Mouse (Mus musculus) stomach, postnatal 0 days (tissue): ENCODE measurements around the gene Tnip2. TPM values are rescaled to one million over a fixed set of nuclear protein-coding genes. Genes with fewer than 3 reads are reported as not detected.
A peak's percentile ranks its signal among the peaks of the same experiment; 100 is the strongest.

Source experiments
- ATAC-seq: fragments of 200-750 bp; cut with Nextera tagmentation; 2 replicates; pipeline ENCODE4 v1.8.0; 2017; ENCODE audit not compliant: low FRiP score, low TSS enrichment
- DNase-seq: peaks from one replicate; pipeline ENCODE4 v3.0.0-alpha.2; 2016; ENCODE audit warnings: low spot score
- H3K27ac ChIP-seq: fragments of 300-500 bp; sonication (generic); replicated peaks from 2 replicates; pipeline ENCODE4 v1.5.1; 2014; ENCODE audit warnings: mild to moderate bottlenecking, control low read depth
- H3K27me3 ChIP-seq: fragments of 300-500 bp; sonication (generic); 2 replicates; pipeline ENCODE4 v1.6.1; 2014; ENCODE audit warnings: low read length; ENCODE audit not compliant: control insufficient read depth, insufficient read depth
- H3K36me3 ChIP-seq: fragments of 300-500 bp; sonication (generic); 2 replicates; pipeline ENCODE4 v1.6.1; 2014; ENCODE audit warnings: low read length, mixed read lengths; ENCODE audit not compliant: control insufficient read depth, insufficient read depth
- H3K4me1 ChIP-seq: fragments of 300-500 bp; sonication (generic); replicated peaks from 2 replicates; pipeline ENCODE4 v1.6.1; 2014; ENCODE audit warnings: antibody characterized with exemption; ENCODE audit not compliant: control insufficient read depth, insufficient read depth
- H3K4me2 ChIP-seq: fragments of 300-500 bp; sonication (generic); replicated peaks from 2 replicates; pipeline ENCODE4 v1.6.1; 2014; ENCODE audit warnings: low read depth, mild to moderate bottlenecking, control low read depth, moderate library complexity
- H3K4me3 ChIP-seq: fragments of 300-500 bp; sonication (generic); 2 replicates; pipeline ENCODE4 v1.5.1; 2014; ENCODE audit warnings: low read depth, low read length, control low read depth
- H3K9ac ChIP-seq: fragments of 300-500 bp; sonication (generic); 2 replicates; pipeline ENCODE4 v1.6.1; 2014; ENCODE audit warnings: mild to moderate bottlenecking, low read length, control low read depth, mixed read lengths
- H3K9me3 ChIP-seq: fragments of 300-500 bp; sonication (generic); 2 replicates; pipeline ENCODE4 v1.6.1; 2016; ENCODE audit warnings: low read length; ENCODE audit not compliant: control insufficient read depth
- CTCF ChIP-seq: IDR thresholded peaks from 2 replicates; pipeline ENCODE4 v1.5.1; 2016; ENCODE audit warnings: antibody characterized with exemption, low read depth, mild to moderate bottlenecking, moderate library complexity
- EP300 ChIP-seq: optimal IDR thresholded peaks from 2 replicates; pipeline ENCODE3; 2016; ENCODE audit warnings: antibody characterized with exemption
- WGBS: fragments of 180-500 bp; shearing (Covaris S2); extraction: QIAGEN DNeasy Blood & Tissue Kit; methylation state at CpG from one replicate; pipeline ENCODE4 v1.1.7; 2014; 5-methylcytosine and 5-hydroxymethylcytosine counted together
- polyA plus RNA-seq: library from polyadenylated mRNA; unstranded; fragments of >200 nt; fragmentation: Nextera tagmentation; extraction: Ambion mirVana; gene quantifications from 2 replicates; pipeline ENCODE4 v1.2.1, GENCODE M21; 2015

Tnip2 gene
- polyA plus RNA-seq, 1 experiment from 2014 or later: 16.2 TPM

GRCm38 (mm10) chr5:34521337-34521736, 7.5 kb upstream of the Tnip2 start:
- Histone ChIP-seq H3K9ac (no peak overlapping the region), H3K4me1 (no peaks in the 10 kb centered on the region), H3K4me2 (no peak overlapping the region), H3K9me3 (no peaks in the 10 kb centered on the region), H3K27me3 (no peaks in the 10 kb centered on the region), H3K4me3 (no peak overlapping the region), H3K27ac (no peak overlapping the region), H3K36me3 (no peaks in the 10 kb centered on the region)
- no peak for DNase-seq
- TF ChIP-seq CTCF (no peak), EP300 (no peak)
- no peak for ATAC-seq
- 81% methylated on average over 3 of the region's 3 CpGs for WGBS

GRCm38 (mm10) chr5:34520458-34521209, 6.8 kb upstream of the Tnip2 start:
- WGBS: 57% methylated on average over 11 of the region's 11 CpGs
- ATAC-seq: no peak
- Histone ChIP-seq H3K4me3 (no peak overlapping the region), H3K27ac (no peak overlapping the region), H3K36me3 (no peaks in the 10 kb centered on the region), H3K9me3 (no peaks in the 10 kb centered on the region), H3K9ac (no peak overlapping the region), H3K4me2 (no peak overlapping the region), H3K4me1 (no peaks in the 10 kb centered on the region), H3K27me3 (no peaks in the 10 kb centered on the region)
- DNase-seq: no peak
- TF ChIP-seq EP300: no peak
- TF ChIP-seq CTCF: no peak

- Histone ChIP-seq H3K9ac (no peak overlapping the region), H3K4me1 (no peaks in the 10 kb centered on the region), H3K27me3 (no peaks in the 10 kb centered on the region), H3K4me3 (no peak overlapping the region), H3K27ac (no peak overlapping the region), H3K9me3 (no peaks in the 10 kb centered on the region), H3K4me2 (no peak overlapping the region), H3K36me3 (no peaks in the 10 kb centered on the region)
- DNase-seq: no peak
- no peak for ATAC-seq
- WGBS: 74% methylated on average over 9 of the region's 9 CpGs
- TF ChIP-seq EP300 (no peak), CTCF (no peak)
These were observed 5.7 kb upstream of the Tnip2 start for GRCm38 (mm10) chr5:34519389-34519910.

- WGBS: 24% methylated on average over 3 of the region's 3 CpGs
- ATAC-seq (no peak), DNase-seq (peak; percentile 84)
- no peaks in the 10 kb centered on the region for H3K27me3 ChIP-seq
- H3K4me3 ChIP-seq: no peak overlapping the region
- no peaks in the 10 kb centered on the region for H3K9me3 ChIP-seq
- peak; percentile 93 for TF ChIP-seq CTCF
- no peak for TF ChIP-seq EP300
- H3K4me1 ChIP-seq: 0 out of 2 replicates have a peak, but pooled peaks cover 2% of the 10 kb centered on the region
- H3K27ac ChIP-seq: no peak overlapping the region
- H3K36me3 ChIP-seq: no peaks in the 10 kb centered on the region
- H3K4me2 ChIP-seq: no peak overlapping the region
- H3K9ac ChIP-seq: no peak overlapping the region
These were observed 4.1 kb upstream of the Tnip2 start for GRCm38 (mm10) chr5:34517913-34518312.

- no peak overlapping the region for H3K4me2 ChIP-seq
- H3K27ac ChIP-seq: no peak overlapping the region
- no peak for TF ChIP-seq EP300
- TF ChIP-seq CTCF: no peak
- ATAC-seq (no peak), DNase-seq (no peak)
- no peak overlapping the region for H3K9ac ChIP-seq
- no peaks in the 10 kb centered on the region for H3K36me3 ChIP-seq
- H3K4me1 ChIP-seq: 0 out of 2 replicates have a peak, but pooled peaks cover 2% of the 10 kb centered on the region
- no peaks in the 10 kb centered on the region for H3K9me3 ChIP-seq
- H3K27me3 ChIP-seq: no peaks in the 10 kb centered on the region
- no peak overlapping the region for H3K4me3 ChIP-seq
These were observed 1.3 kb upstream of the Tnip2 start for GRCm38 (mm10) chr5:34515096-34515495.

- peak overlapping the region; percentile 85 for H3K4me3 ChIP-seq
- H3K4me2 ChIP-seq: peak overlapping the region; percentile 90
- no peaks in the 10 kb centered on the region for H3K9me3 ChIP-seq
- WGBS: 8% methylated on average over 7 of the region's 7 CpGs
- H3K36me3 ChIP-seq: no peaks in the 10 kb centered on the region
- peak overlapping the region; percentile 28 for H3K9ac ChIP-seq
- peak; percentile 67; the same call in 1 of the 2 replicates for ATAC-seq
- no peak for DNase-seq
- H3K27me3 ChIP-seq: no peaks in the 10 kb centered on the region
- TF ChIP-seq CTCF (no peak), EP300 (no peak)
- 0 out of 2 replicates have a peak, but pooled peaks cover 2% of the 10 kb centered on the region for H3K4me1 ChIP-seq
- no peak overlapping the region for H3K27ac ChIP-seq
These were observed 401 bp upstream of the Tnip2 start for GRCm38 (mm10) chr5:34514218-34514566.
